Mouse (Mus musculus) thymus, postnatal 10 days (tissue): ENCODE measurements around the gene Trappc4.
"Not testable (repeated sequence)": the region's sequence is repeated elsewhere in the genome, so short reads cannot be mapped to it uniquely, and the experiment has no call there.

ENCODE experiments used
- DNase-seq, 2 experiments: peaks; one replicate each; pipeline ENCODE4 v3.0.0; 2021; ENCODE audit warnings: low spot score in 2 of 2

Trappc4 gene

DNA sequence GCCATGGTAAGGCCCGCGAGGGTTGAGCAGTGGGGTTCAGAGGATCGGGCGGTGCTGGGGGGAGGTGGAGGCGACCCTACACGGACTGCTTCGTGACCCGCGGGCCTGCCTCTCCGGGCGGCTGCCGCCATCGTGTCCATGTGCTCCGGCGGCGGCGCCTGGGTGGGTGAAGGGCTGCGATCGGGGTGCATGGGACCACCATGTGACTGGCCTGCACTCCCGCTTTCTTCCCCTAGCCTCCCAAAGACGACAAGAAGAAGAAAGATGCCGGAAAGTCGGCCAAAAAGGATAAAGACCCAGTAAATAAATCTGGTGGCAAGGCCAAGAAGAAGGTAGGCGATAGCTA lies 325 bp upstream of the Trappc4 start:
- DNase-seq, result no peak

DNA sequence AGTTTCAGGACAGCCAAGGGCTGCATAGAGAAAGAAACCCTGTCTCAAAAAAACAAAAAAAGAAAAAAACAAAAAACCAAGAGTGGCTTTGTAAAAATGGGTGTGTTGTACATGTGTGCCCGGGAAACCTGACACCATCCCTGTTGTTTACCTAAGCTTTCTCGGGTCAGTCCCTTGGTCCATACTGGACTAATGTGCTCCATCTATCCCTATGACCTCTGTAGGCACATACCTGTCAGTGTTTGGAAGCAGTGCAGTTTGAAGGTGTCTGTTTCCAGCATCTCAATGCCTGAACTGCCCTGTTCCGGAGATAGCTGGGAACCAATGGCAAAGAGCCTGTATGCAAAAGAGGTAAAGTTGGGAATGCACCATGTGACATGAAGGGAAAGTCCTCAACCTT lies 2.4 kb downstream of the Trappc4 start:
- no peak for DNase-seq

DNA sequence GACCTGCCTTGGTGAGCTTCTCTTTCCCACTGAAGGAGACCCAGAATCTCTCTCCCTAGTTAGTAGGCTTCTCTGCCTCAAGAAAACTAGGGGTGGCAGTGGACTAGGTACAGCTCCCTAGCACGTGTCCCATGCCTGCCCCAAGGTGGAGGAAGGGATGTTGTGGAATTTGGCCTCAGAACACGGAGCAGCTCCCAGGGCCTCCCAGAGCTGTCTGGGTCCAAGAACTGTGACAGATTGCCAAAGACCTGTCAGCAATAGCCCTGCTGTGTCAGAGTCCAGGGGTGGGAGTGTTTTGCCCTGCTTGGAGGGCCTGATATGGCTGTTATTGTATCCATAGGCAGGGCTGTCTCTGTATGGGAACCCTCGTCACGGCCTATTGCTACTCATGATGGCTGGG lies 6.3 kb downstream of the Trappc4 start:
- no peak for DNase-seq

DNA sequence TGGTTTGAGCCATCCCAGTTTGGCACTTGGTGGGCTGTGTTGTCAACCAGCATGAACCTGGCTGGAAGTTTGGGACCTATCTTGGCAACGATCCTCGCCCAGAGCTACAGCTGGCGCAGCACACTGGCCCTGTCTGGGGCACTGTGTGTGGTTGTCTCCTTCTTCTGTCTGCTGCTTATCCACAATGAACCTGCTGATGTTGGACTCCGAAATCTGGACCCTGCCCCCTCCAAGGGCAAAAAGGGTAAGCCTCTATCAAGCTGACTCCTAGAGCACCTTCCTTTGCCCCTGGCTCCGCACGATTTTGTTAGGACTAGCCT lies 7.6 kb downstream of the Trappc4 start:
- DNase-seq, result no peak

DNA sequence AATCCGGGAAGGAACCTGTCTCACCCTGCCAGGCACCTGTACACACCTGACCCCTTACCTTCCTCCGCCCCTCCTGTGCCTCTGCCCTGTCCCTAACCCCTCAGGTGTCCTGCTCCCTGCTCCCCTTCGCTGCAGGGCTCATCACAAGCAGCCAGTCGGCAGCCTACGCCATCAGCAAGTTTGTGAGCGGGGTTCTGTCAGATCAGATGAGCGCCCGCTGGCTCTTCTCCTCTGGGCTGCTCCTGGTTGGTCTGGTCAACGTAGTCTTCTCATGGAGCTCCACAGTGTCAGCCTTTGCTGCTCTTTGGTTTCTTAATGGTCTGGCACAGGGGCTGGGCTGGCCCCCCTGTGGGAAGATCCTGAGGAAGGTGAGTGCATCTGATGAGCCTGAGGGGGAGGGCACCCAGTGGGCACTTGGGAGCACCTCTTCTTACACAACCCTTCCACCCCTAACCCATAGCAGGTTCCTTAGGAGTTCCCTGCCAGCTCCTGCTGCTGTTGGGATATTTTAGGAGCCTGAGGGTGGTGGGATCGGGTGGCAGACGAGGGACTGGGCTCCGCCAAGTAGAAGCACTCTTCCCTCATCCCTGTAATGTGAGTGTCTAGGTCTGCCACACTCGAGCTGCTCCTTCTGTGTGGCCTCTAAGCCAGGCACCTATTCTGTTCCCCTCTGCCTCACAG lies 8.1 kb downstream of the Trappc4 start:
- DNase-seq, result no peak

DNA sequence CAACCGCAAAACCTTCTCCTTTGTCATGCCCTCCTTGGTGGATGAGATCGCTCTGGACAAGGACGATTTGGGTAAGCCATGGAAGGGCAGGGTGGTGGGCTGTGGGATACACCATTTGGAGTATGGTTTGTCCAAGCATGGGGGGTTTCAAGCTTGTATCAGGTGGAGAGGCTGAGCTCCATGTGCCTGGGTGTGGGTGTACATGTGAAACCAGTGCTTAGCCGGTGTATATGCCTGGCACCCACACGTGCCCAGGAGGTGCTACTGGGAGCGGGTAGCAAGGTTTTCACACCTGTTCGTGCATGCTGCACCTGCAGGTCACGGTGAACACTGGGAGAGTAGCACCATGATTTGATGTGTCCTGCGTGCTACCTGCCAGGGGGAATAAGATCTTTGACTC lies 8.8 kb downstream of the Trappc4 start:
- DNase-seq, result no peak

DNA sequence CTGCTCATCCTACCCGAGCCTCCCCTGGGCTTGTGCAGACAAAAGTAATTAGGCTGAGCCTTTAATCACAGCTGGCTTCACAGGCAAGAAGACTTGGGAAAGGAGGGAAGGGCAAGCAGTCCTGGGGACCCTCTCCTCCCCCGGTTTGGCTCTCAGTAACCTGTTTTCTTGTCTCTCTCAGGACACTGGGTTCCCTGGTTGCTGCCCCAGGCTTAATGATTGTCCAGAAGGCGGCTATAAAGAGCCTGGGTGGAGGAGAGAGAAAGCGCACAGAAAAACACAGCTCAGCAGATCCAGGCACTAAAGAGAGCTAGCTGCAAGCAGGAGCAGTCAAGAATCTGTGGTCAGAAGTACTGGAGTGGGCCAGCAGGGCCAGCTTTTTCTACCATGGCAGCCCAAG lies 9.3 kb downstream of the Trappc4 start:
- no peak for DNase-seq

DNA sequence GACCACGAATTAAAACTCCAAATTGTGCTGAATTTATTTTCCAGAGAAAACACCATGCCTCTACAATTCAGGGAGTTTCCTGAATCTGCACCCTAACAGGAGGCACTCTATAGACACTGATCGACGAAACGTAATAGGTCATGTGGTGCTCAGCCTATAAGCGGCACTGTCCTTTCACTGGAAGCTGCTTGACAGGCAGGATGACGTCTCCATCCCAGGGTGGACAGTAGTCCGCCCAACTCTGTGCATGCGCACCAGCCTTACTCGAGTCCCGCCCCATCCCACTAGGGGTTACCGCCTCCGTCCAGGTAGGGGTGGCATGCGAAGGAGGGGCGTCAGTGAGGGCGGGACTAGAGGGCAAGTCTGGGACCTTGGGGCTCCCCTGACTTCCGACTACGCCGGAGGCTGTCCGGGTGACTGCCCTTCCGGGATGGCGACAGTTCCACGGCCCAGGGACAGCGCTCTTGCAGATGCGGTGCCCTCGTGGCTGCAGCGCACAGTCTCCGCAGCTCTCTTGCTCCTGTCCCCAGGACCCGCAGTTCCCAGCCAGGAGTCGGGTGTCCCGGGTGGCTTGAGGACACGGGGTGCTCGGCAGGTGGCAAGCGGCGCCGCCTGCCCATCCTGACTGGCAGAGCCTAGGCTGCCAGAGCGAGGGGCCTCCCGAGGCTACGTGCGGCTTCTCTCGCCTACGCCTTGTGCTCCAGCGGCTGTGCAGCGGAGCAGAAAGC lies 10.6 kb downstream of the Trappc4 start, which contains the start of gene Slc37a4:
Slc37a4 (plus strand) TSS at position 169 of the 728 bp plus-strand sequence.
- DNase-seq, result peak; percentile 75 to 81

DNA sequence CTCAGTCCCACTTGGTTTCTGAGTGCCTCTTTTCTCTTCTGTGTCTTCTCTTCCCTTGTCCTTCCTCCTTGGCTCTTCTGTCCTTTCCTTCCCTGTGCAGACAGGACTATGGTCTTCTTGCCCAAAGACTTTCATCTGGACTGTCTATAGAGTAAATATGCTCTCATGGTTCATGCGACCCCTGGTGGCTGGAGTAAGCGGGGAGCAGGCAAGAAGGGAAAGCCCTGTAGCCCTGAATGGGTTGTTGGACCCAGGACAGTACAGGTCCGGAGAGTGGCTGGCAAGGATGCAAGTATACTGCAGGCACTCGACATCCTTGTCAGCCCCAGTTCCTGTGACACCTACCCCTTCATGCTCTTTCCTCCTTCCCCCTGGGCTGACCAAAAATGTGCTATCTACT lies 15.9 kb downstream of the Trappc4 start:
- peak in 1 of 2 experiments; percentile 65 for DNase-seq

DNA sequence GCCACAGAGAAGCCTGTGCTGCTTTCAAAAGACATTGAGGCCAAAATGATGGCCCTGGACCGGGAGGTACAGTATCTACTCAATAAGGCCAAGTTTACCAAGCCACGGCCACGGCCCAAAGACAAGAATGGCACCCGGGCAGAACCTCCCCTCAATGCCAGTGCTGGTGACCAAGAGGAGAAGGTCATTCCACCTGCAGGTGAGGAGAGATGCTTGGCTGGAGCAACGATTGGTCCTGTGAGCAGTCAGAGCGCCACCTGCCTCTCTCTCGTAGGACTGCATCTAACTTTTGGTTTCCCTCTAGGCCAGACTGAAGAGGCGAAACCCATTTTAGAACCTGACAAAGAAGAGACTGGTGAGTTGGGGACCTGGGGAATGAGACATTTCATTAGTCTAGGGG lies 18.1 kb downstream of the Trappc4 start:
- DNase-seq, result peak in 1 of 2 experiments; percentile 58

DNA sequence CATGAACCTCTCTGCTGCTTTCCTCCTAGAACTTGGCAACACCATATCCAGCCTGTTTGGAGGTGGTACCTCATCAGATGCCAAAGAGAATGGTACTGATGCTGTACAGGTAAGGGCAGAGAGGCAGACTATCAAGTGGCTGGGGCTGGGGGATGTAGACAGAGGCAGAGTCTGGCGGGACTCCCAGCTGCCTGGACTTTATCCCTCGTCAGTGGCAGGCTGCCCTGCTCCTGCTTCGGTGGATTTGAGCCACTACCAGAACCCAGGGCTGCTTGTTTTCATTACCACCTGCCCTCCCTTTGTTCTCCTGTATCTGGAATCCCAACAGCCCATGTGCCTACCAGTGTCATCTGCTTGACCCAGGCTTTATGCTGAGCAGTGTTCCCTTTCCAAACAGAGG lies 20.2 kb downstream of the Trappc4 start:
- DNase-seq, result no peak

DNA sequence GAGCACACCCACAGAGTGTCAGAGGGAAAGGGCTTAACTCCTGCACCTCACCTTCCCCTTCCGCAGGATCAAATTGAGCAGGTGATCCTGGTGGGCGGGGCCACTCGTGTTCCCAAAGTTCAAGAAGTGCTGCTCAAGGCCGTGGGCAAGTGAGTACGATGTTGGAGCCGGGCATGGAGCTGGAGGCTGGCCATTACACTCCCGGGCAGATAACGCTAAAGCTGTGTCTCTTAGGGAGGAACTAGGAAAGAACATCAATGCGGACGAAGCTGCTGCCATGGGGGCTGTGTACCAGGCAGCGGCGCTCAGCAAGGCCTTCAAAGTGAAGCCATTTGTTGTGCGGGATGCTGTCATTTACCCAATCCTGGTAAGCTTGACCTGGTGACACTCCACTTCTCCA lies 22.8 kb downstream of the Trappc4 start:
- no peak for DNase-seq

DNA sequence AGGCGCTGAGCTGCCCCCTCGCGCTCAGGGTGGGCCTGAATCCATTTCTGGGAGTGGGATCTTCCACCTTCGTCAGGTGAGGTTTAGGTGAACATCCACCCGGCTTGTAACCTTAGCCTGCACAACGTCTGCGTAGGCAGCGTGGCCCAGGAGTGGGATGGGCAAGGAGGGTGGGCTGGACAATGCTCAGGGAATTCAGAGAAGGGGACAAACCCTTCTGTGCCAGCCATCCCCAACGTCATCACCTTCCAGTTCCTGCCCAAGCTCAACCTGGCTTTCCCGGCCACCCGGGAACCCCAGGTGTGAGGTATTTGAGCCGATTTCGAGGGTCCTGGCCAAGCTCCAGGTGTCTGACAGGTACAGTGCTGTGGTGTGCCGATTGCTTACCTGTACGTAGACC lies 27.5 kb downstream of the Trappc4 start:
- no peak for DNase-seq

DNA sequence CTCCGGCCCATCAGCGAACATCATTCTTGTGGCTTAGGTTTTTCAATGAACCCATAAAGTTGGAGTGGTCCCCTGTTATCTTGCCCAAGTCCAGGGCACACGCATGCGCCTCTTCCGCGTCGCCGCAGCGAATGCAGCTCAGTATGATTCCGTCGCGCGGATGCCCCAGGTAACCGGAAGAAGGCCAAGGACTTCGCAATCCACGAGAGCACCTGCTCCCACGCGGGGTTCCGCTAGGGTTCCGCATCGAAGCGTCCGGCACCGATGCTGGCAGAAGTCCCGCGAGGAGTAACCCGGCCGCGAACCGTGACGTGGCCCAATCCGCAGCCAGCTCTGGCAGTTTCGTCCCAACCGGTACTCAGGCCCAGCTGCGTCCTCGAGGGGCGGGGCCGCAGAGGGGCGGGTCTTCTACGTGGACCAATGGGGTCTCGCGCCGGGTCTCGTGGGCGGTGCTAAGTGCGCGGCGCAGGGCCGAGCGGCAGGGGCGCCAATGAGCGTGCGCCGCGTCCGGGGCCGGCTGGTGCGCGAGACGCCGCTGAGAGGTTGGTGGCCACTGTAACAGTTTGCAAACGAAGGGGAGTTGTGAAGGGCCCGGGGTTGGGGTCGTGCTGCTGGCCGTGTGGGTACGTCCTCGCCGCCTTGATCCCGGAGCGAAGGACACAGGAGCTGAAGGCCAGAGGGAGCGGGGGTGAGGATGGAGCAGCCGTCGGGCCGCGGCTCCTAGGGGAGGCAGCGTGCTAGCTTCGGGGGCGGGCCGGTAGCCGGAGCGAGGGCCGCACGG lies 28.2 kb downstream of the Trappc4 start, which contains the start of gene Hyou1:
Hyou1 (plus strand) TSS at position 437 of the 781 bp plus-strand sequence.
- DNase-seq, result peak; percentile 98 to 99

DNA sequence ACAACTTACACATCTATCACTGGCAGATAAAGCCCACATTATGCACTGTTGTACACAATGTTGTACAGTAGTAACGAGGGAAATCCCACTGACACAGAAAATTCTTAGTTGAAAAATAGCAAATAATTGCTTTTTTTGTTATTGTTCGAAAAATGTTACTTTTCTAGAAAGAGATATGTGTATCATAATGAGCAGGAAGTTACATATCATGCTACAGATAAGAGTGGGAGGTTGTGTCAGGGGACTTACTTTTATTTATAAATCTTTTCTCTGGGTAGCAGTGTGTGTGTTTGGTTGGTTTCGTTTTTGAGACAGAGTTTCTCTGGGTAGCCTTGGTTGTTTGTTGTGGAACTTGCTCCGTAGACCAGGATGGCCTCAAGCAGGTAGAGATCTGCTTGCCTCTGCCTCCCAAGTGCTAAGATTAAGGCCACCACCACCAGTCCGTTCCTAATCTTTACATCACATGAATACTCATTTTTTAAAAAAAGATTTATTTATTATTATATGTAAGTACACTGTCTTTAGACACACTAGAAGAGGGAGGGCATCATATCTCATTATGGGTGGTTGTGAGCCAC lies 29.2 kb downstream of the Trappc4 start:
- no peak for DNase-seq

DNA sequence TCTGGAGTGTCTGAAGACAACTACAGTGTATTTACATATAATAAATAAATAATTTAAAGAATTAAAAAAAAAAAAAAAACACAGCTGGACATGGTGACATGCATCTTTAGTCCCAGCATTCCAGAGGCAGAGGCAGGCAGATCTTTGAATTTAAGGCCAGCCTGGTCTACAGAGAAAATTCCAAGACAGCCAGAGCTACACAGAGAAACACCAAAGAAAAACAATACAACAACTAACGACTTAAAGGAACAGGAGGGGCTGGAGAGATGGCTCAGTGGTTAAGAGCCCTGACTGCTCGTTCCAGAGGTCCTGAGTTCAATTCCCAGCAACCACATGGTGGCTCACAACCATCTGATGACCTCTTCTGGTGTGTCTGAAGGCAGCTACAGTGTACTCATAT lies 30.1 kb downstream of the Trappc4 start:
- DNase-seq, result not testable (repeated sequence)

DNA sequence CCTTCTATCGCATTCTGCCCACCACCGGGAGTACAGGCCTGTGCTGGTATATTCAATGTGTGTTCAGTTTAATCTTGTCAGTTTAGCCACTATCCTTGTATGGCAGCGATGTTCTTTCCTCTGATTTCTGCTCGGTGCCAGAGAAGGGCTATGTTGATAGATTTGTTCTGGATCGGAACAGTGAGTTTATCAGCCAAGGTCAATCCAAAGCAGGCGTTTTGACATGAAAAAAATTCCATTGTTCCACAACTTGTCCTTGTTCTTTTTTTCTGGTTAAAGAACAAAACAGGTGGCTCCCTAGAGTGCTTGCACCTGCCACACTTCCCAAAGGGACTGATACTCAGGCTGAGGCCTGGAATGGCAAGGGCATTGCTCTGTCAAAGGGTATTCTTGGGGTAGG lies 31.3 kb downstream of the Trappc4 start:
- DNase-seq, result no peak

DNA sequence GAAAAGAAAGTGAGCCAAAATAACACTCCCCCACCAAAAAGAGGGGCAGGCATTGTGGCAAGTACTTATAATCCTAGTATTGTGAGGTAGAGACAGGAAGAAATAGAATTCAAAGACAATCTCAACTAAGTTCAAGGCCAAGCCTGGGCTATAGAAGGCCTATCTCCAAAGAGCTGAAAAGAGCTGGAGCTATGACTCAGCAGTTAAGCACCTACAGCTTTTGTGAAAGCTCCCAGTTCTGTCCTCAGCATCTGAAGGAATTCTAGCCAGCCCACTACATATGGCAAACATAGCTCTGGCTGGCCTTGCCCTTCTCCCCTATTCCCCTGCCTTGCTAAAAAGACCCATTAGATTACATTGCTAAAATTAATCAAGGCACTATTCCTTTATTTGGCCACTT lies 34.0 kb downstream of the Trappc4 start:
- DNase-seq, result no peak

DNA sequence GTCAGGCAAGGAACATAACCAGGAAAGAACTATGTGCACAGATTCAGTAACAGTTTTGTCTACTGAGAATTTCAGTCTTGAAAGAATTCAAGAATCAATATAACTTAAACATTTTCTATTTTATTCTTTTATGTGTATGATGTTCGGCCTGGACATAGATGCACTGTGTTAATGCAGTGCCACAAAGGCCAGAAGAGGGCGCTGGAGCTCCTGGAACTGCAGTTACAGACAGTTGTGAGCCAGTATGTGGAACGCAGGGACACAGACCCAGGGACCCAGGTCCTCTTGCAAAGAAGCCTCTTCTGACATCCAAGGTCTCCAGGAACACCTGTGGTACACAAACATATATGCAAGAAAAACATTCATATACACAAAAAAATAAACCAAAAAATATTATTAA lies 42.9 kb downstream of the Trappc4 start:
- peak in 1 of 2 experiments; percentile 23 for DNase-seq

DNA sequence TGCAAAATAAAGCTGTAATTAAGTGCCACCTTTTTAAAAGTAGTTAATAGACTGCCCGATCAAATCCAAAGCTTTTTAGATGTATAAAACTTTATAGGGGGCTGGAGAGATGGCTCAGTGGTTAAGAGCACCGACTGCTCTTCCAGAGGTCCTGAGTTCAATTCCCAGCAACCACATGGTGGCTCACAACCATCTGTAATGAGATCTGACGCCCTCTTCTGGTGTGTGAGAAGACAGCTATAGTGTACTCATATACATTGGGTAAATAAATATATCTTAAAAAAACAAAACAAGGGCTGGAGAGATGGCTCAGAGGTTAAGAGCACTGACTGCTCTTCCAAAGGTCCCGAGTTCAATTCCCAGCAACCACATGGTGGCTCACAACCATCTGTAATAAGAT lies 45.5 kb downstream of the Trappc4 start:
- DNase-seq, result not testable (repeated sequence)

DNA sequence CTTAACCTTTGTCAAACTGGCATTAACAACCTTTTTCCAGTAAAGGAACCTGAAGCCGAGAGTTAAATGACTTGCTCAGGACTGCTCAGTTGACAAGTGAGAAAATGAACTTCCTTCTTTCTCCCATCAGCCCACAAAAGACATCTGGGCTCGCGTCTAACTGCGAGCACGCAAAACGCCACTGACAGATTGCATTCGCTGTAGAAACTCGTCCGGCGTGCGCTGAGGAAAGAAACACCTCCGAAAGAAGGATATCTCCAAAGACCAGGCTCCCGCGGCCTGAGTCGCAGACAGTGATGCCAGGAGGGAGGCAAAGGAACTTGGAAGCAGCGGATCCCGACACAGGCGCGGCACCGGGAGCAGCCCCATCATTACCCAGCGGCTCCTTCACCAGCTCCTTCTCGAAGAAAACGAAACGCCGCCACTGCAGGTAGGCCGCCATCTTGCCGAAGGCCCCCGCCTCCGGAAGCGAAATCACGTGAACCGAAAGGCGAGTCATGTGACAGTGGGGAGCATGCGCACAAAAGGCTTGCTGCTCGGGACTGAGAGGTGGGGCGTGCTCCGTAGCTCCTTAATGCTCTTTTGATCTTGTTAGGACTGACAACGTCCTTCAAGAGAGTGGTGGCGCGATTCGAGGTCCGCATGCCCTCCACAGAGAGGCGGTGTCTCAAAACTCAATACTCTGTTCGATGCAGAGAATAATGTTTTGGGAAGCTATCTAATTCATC lies 46.0 kb downstream of the Trappc4 start, which contains the start of gene Vps11:
Vps11 (minus strand) TSS at position 481 of the 728 bp plus-strand sequence.
- peak; percentile 94 to 95 for DNase-seq

DNA sequence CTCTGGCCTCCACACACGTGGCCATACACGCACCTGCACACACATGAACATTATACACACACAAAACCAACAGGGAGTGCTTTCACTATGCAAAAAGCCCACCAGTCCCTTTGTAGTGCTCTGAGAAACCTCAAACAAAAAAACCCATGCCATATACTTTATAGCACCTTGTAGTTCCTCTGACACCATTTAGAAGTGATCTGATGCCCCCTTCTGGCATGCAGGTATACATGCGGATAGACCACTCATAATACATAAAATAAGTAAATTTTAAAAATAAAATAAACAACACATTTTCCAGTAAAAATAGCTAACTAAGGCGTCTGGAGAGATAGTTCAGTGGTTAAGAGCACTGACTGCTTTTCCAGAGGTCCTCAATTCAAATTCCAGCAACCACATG lies 50.2 kb downstream of the Trappc4 start:
- DNase-seq, result peak in 1 of 2 experiments; percentile 67
